Mouse (Mus musculus): ENCODE results near the gene Cdh4.

Cdh4 gene

DNA sequence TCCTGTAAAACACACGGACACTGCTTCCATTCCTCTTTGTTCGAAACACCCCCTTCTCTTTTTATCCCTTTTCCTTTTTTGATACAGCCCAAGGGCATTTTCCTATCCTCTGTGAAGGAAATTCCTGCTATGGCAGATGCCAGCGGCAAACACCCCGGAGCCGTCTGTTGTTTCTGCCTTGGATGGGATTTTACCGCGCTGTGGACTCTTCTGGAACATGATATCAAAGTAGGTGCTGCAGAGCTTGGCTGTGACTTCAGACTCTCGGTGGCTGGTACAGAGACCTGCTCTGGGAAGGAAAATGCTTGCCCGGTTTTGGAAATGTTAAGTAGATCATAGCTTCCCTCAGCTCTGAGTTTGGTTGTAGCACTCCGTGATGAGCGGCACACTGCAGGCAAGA is 156.7 kb downstream of the Cdh4 start:
- DNase-seq (ENCODE audit: low spot score in 2 of 2): peak in 1 of 2 experiments; percentile 39

DNA sequence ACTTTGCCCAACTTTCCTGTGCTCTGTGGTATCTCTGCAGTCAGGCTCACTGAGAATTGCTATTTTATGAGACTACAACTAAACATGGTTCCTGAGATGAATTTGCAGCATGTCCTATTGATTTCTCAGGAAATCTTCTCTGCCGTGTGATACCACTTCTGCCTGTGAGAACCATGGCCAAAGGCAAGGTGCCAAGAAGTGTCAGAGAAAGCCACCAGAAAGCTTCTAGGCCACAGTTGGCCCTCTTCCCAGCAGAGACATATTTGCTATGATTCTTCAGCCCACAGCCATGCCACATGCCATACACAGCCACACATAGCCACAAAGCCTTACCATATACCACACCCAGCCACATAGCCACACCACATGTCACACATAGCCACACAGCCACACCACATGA is 157.7 kb downstream of the Cdh4 start:
- no peak for DNase-seq (ENCODE audit: low spot score in 2 of 2)

GRCm38 (mm10) chr2:179600347-179600746 is 158.1 kb downstream of the Cdh4 start:
- no peak for DNase-seq (ENCODE audit: low spot score in 2 of 2)

DNA sequence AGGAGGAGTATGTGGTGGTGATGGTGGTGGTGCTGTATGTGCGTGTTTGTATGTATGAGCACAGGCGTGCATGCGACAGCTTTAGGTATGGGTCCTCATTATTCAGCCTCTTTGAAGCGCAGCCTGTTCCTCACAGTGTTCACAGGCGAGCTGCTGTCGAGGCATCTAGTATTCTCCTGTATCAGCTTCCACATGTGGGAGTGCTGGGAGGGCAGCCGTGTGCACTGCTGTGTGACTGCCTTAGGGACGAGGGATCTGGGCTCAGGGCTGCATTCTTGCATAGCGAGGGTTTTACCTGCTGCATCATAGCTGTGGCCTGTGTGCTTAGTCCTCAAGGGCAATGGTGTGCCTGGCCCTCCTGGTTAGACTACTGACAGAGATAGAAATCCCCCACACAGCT is 158.9 kb downstream of the Cdh4 start:
- DNase-seq (ENCODE audit: low spot score in 2 of 2): no peak

GRCm38 (mm10) chr2:179604746-179605145 is 162.5 kb downstream of the Cdh4 start:
- DNase-seq (ENCODE audit: low spot score in 2 of 2): no peak

GRCm38 (mm10) chr2:179605255-179605654 is 163.0 kb downstream of the Cdh4 start:
- no peak for DNase-seq (ENCODE audit: low spot score in 2 of 2)

GRCm38 (mm10) chr2:179606341-179606740 is 164.1 kb downstream of the Cdh4 start:
- DNase-seq (ENCODE audit: low spot score in 2 of 2): no peak

- no peak for DNase-seq (ENCODE audit: low spot score in 2 of 2)
These were observed 173.7 kb downstream of the Cdh4 start for GRCm38 (mm10) chr2:179615906-179616305.

- DNase-seq (ENCODE audit: low spot score in 2 of 2): no peak
These were observed 181.6 kb downstream of the Cdh4 start for GRCm38 (mm10) chr2:179623643-179624473.

GRCm38 (mm10) chr2:179627563-179627962 is 185.3 kb downstream of the Cdh4 start:
- DNase-seq (ENCODE audit: low spot score in 2 of 2): no peak

- DNase-seq (ENCODE audit: low spot score in 2 of 2): no peak
These were observed 188.5 kb downstream of the Cdh4 start for GRCm38 (mm10) chr2:179630720-179631119.

GRCm38 (mm10) chr2:179640576-179641301 is 198.5 kb downstream of the Cdh4 start:
- no peak for DNase-seq (ENCODE audit: low spot score in 2 of 2)

GRCm38 (mm10) chr2:179648573-179649263 is 206.5 kb downstream of the Cdh4 start:
- no peak for DNase-seq (ENCODE audit: low spot score in 2 of 2)

DNA sequence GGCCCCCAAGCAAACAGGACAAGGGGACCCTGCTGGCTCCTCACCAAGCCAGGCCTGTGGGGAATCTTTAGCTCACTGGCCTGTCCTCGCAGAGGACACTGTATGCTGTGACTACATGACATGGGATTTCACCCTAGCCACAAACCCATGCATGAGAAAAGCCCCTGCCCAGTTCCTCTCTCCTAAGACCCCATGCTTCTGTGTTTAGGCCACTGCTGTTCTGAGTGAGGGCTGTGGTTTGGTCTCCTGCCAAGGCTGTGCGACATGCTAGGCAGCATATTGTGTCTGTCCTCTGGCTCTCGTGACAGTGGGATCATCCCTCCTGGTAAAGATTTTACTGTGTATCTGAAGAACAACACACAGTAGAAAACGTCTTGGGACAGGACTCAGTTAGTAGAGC is 207.1 kb downstream of the Cdh4 start:
- DNase-seq (ENCODE audit: low spot score in 2 of 2): no peak

GRCm38 (mm10) chr2:179650168-179650567 is 207.9 kb downstream of the Cdh4 start:
- DNase-seq (ENCODE audit: low spot score in 2 of 2): no peak

DNA sequence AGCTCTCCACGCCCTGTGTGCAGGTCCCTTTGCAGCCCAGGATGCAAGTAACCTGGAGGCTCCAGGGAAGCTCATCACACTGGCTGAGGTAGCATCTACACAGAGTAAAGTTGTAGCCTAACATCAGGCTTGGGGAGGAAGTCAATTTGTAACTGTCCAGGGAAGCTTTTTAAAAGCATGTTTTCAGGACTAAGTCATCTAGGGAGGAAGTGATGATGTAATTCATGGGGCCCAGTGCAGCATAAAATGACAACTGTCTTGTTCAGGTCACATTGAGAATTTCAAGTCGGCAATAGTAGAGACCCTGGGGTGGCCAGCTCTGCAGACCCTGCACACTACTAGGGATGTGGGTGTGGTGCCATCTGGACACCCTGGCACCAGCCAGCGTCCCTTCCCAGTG is 213.3 kb downstream of the Cdh4 start:
- no peak for DNase-seq (ENCODE audit: low spot score in 2 of 2)

- DNase-seq (ENCODE audit: low spot score in 2 of 2): no peak
These were observed 217.0 kb downstream of the Cdh4 start for GRCm38 (mm10) chr2:179659254-179659653.

DNA sequence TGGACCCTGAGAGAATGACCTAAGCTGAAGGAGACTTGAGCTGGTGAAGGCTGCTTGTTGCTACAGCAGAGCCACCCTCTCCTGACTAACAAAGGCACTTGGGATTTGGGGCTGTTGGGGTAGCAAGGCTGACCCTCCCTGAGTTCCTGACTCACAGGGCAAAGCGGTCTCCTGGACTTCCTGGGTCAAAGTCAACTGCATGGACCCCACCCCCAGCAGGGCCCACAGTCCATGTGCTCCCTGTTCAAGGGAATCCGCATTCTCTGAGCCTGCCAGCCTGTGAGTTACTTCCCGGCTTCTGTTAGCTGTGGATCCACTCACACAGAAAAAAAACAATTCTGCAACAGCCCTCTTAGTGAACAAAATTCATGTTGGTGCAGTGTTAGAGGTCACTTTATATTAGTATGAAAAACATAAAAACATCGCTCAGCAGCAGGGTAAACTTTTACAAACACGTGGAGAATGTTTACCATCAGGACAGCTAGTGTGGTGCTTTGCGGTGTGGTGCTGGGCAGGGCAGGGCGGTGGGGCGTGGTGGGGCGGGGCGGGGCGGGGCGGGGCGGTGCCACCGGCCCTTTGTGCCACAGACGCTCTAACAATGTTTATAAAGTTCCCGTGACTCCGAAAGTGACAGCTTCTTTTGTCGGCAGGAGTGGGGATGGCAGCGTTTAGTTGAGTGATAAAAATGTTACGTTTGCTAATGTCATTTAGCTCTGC is 219.9 kb downstream of the Cdh4 start:
- no peak for DNase-seq (ENCODE audit: low spot score in 2 of 2)

GRCm38 (mm10) chr2:179662739-179663138 is 220.5 kb downstream of the Cdh4 start:
- DNase-seq (ENCODE audit: low spot score in 2 of 2): no peak

DNA sequence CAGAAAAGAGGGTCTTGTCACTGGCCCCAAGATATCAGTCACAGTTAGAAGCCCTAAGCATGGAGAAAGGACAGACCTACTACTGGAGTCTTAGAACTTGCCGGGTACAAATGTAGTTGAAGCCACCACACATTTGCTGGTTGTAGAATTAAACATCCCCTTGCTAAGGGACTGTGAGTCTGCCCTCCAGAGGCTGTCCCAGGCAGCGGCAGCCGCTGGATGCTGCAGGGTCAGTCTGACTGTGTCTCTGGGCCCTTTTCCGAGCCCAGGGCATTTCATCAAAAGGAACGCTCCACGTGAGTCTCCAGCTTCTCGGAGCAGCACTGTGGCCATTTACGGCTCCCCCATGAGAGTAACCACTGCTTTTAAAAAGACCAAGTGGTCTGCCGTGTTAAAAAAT is 221.4 kb downstream of the Cdh4 start:
- DNase-seq (ENCODE audit: low spot score in 2 of 2): no peak

- no peak for DNase-seq (ENCODE audit: low spot score in 2 of 2)
These were observed 222.0 kb downstream of the Cdh4 start for GRCm38 (mm10) chr2:179664171-179664608.

DNA sequence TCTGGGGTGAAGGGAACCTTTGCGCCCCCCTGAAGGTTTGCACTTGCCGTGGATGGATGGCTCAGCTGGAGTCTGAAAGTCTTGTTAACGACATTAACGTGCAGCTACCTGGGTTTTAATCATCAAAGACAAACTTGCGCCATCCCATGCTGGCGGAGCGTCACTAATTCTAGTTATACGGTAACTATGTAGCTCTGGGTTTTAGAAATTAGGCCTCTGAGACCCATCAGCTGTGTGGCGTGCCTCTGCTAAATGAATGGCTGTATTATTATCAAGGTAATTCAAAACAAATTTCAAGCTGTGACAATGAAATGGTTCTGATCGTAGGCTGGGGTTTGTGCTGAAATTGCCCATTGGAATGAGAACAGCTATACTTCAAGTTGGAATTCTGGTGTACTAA is 228.5 kb downstream of the Cdh4 start:
- no peak for DNase-seq (ENCODE audit: low spot score in 2 of 2)
